In genomic region chr3:90464552-90465080, GRCm38 (mm10) we compare ENCODE assay signal across 8 mouse cellular contexts. TPM values are rescaled to one million over a fixed set of nuclear protein-coding genes. Genes with fewer than 3 reads are reported as not detected.
DNase-seq lines count a peak whose midpoint lies in the region; ATAC-seq and TF ChIP-seq lines count a peak whose summit lies in the region.

No protein-coding gene starts in this region.

- 0 out of 2 replicates have a peak, but pooled peaks have one; percentile 6 for ATAC-seq in intestine, embryonic 15.5 days
- ATAC-seq in lung, embryonic 16.5 days (ENCODE audit: low read depth), result peak; percentile 66

- no peaks in the 10 kb centered on the region for H3K36me3 ChIP-seq in thymus, adult 2 months (ENCODE audit: control insufficient read depth, insufficient read depth, low read length)
- H3K36me3 ChIP-seq in intestine, embryonic 15.5 days, result no peaks in the 10 kb centered on the region
- H3K36me3 ChIP-seq in lung, embryonic 16.5 days (ENCODE audit: control insufficient read depth, insufficient read depth, low read length), result no peaks in the 10 kb centered on the region

- peak overlapping the region; percentile 95 for H3K4me2 ChIP-seq in intestine, embryonic 15.5 days (replicated peaks)
- peak overlapping the region; percentile 93 for H3K4me2 ChIP-seq in lung, embryonic 16.5 days (ENCODE audit: low read depth, low read length)

- intact Hi-C loops in gastrocnemius, adult 2 months (cut with DNase I), result loop anchor here (5.0 kb wide), 1 partner anchor 32 kb away; the partner anchor contains the start of gene Ints3

- H3K9me3 ChIP-seq in intestine, embryonic 15.5 days, result no peaks in the 10 kb centered on the region
- H3K9me3 ChIP-seq in lung, embryonic 16.5 days (ENCODE audit: control insufficient read depth, low read length), result no peaks in the 10 kb centered on the region

- peak overlapping the region; percentile 42 for H3K4me3 ChIP-seq in thymus, adult 2 months (ENCODE audit: control insufficient read depth, insufficient read depth, low read length)
- peak overlapping the region; percentile 88 for H3K4me3 ChIP-seq in gastrocnemius, adult 2 months
- peak overlapping the region; percentile 52 for H3K4me3 ChIP-seq in intestine, embryonic 15.5 days (replicated peaks)
- peak overlapping the region; percentile 75 for H3K4me3 ChIP-seq in lung, embryonic 16.5 days (ENCODE audit: low read length)

- peaks cover 16% of the 10 kb centered on the region; the same call in 1 of the 2 replicates for H3K27me3 ChIP-seq in thymus, adult 2 months (ENCODE audit: control insufficient read depth, insufficient read depth, low read length)
- peaks cover 30% of the 10 kb centered on the region for H3K27me3 ChIP-seq in intestine, embryonic 15.5 days (replicated peaks)
- peaks cover 7% of the 10 kb centered on the region for H3K27me3 ChIP-seq in lung, embryonic 16.5 days (ENCODE audit: control insufficient read depth, insufficient read depth, low read depth, low read length)

- 40% methylated on average over 37 of the region's 37 CpGs for WGBS in thymus, adult 2 months
- WGBS in intestine, embryonic 15.5 days, result 23% methylated on average over 37 of the region's 37 CpGs
- WGBS in lung, embryonic 16.5 days, result 8% methylated on average over 37 of the region's 37 CpGs

- H3K9ac ChIP-seq in intestine, embryonic 15.5 days, result peak overlapping the region; percentile 48; the same call in 1 of the 2 replicates
- peak overlapping the region; percentile 81 for H3K9ac ChIP-seq in lung, embryonic 16.5 days (ENCODE audit: low read length)

- DNase-seq in thymus, adult 2 months, result no peak
- DNase-seq in thymus, postnatal 25 days, result no peak
- DNase-seq in gastrocnemius, adult 2 months, result no peak
- DNase-seq in ovary, postnatal 36 days (ENCODE audit: low spot score), result peak; percentile 52
- DNase-seq in cerebellum, adult 11 months, result no peak
- no peak for DNase-seq in left cerebral cortex, adult 18-20 months (ENCODE audit: low spot score in 2 of 2)

- TF ChIP-seq POLR2A in thymus, adult 2 months (IDR thresholded peaks at IDR 0.05; ENCODE audit: control insufficient read depth, extremely low read depth, insufficient read depth, low read length, poor library complexity), result no peak

- no peak for TF ChIP-seq CTCF in thymus, adult 2 months (IDR thresholded peaks at IDR 0.05; ENCODE audit: borderline replicate concordance, control insufficient read depth, extremely low read depth, insufficient read depth, low read length, poor library complexity)
- no peak for TF ChIP-seq CTCF in gastrocnemius, adult 2 months (IDR thresholded peaks at IDR 0.05)

- no peak overlapping the region for H3K27ac ChIP-seq in thymus, adult 2 months (ENCODE audit: control insufficient read depth, insufficient read depth, low read length)
- H3K27ac ChIP-seq in gastrocnemius, adult 2 months, result peak overlapping the region; percentile 88
- H3K27ac ChIP-seq in intestine, embryonic 15.5 days, result no peak overlapping the region
- peak overlapping the region; percentile 80 for H3K27ac ChIP-seq in lung, embryonic 16.5 days (ENCODE audit: low read length)

- peaks cover 9% of the 10 kb centered on the region; the same call in 1 of the 2 replicates for H3K4me1 ChIP-seq in thymus, adult 2 months (replicated peaks; ENCODE audit: control insufficient read depth, insufficient read depth, low read length)
- peaks cover 17% of the 10 kb centered on the region for H3K4me1 ChIP-seq in intestine, embryonic 15.5 days (replicated peaks)
- peaks cover 8% of the 10 kb centered on the region for H3K4me1 ChIP-seq in lung, embryonic 16.5 days (replicated peaks; ENCODE audit: control insufficient read depth, insufficient read depth, low read length)

RNA-seq across cellular contexts. Expression of gene Npr1, which starts 1.1 kb away (rescaled TPM):
- polyA plus RNA-seq in thymus, adult 2 months (2012; rRNA removed), result 9.2 and 11.4 TPM in 2 replicates
- total RNA-seq in gastrocnemius, adult 2 months (2021), result 1 to 10 TPM; 6.5 to 8.3 TPM
- 5.7 and 6.2 TPM in 2 replicates for polyA plus RNA-seq in intestine, embryonic 15.5 days (2015; fragmentation: Nextera tagmentation; extraction: Ambion mirVana)
- polyA plus RNA-seq in lung, embryonic 16.5 days (2015; fragmentation: Nextera tagmentation; extraction: Ambion mirVana), result 24.3 and 25.0 TPM in 2 replicates
- 1 to 10 TPM; 4.6 to 5.0 TPM for total RNA-seq in left cerebral cortex, adult 18-20 months (2021)

RNA-seq across cellular contexts. Expression of gene Ilf2, which starts 11.3 kb away (rescaled TPM):
- polyA plus RNA-seq in thymus, adult 2 months (2012; rRNA removed), result 50.1 and 50.8 TPM in 2 replicates
- 10 to 100 TPM; 26.1 to 30.7 TPM for total RNA-seq in gastrocnemius, adult 2 months (2021)
- 146 and 157 TPM in 2 replicates for polyA plus RNA-seq in intestine, embryonic 15.5 days (2015; fragmentation: Nextera tagmentation; extraction: Ambion mirVana)
- 171 and 189 TPM in 2 replicates for polyA plus RNA-seq in lung, embryonic 16.5 days (2015; fragmentation: Nextera tagmentation; extraction: Ambion mirVana)
- 10 to 100 TPM; 90.2 to 94.9 TPM for total RNA-seq in left cerebral cortex, adult 18-20 months (2021)

RNA-seq across cellular contexts. Expression of gene Snapin, which starts 26.2 kb away (rescaled TPM):
- polyA plus RNA-seq in thymus, adult 2 months (2012; rRNA removed), result 20.8 and 27.8 TPM in 2 replicates
- 10 to 100 TPM; 71.8 to 74.4 TPM for total RNA-seq in gastrocnemius, adult 2 months (2021)
- 69.8 and 74.0 TPM in 2 replicates for polyA plus RNA-seq in intestine, embryonic 15.5 days (2015; fragmentation: Nextera tagmentation; extraction: Ambion mirVana)
- 86.4 and 88.5 TPM in 2 replicates for polyA plus RNA-seq in lung, embryonic 16.5 days (2015; fragmentation: Nextera tagmentation; extraction: Ambion mirVana)
- total RNA-seq in left cerebral cortex, adult 18-20 months (2021), result 10 to 100 TPM; 55.5 to 57.0 TPM

RNA-seq across cellular contexts. Expression of gene Ints3, which starts 31.2 kb away (rescaled TPM):
- polyA plus RNA-seq in thymus, adult 2 months (2012; rRNA removed), result 46.2 and 47.4 TPM in 2 replicates
- 10 to 100 TPM; 14.0 to 17.2 TPM for total RNA-seq in gastrocnemius, adult 2 months (2021)
- 28.6 and 29.8 TPM in 2 replicates for polyA plus RNA-seq in intestine, embryonic 15.5 days (2015; fragmentation: Nextera tagmentation; extraction: Ambion mirVana)
- polyA plus RNA-seq in lung, embryonic 16.5 days (2015; fragmentation: Nextera tagmentation; extraction: Ambion mirVana), result 28.7 and 28.8 TPM in 2 replicates
- total RNA-seq in left cerebral cortex, adult 18-20 months (2021), result 10 to 100 TPM; 63.1 to 66.1 TPM

RNA-seq across cellular contexts. Expression of gene Chtop, which starts 44.7 kb away (rescaled TPM):
- 91.0 and 94.5 TPM in 2 replicates for polyA plus RNA-seq in thymus, adult 2 months (2012; rRNA removed)
- 100 to 1,000 TPM; 104 to 111 TPM for total RNA-seq in gastrocnemius, adult 2 months (2021)
- polyA plus RNA-seq in intestine, embryonic 15.5 days (2015; fragmentation: Nextera tagmentation; extraction: Ambion mirVana), result 117 and 125 TPM in 2 replicates
- 118 and 125 TPM in 2 replicates for polyA plus RNA-seq in lung, embryonic 16.5 days (2015; fragmentation: Nextera tagmentation; extraction: Ambion mirVana)
- 100 to 1,000 TPM; 165 TPM for total RNA-seq in left cerebral cortex, adult 18-20 months (2021)

Comparison
In these comparisons a context has a peak if more than half of its experiments do, and no peak if none do; other contexts are left out.
1. H3K27ac ChIP-seq: peak in gastrocnemius, adult 2 months (single experiment) and lung, embryonic 16.5 days (single experiment); none in thymus, adult 2 months (single experiment) and intestine, embryonic 15.5 days (single experiment).
2. Peak in every context shown above with its lines, with median percentiles within 50 percentile points of each other: H3K4me3 ChIP-seq.